In the genomic region with DNA sequence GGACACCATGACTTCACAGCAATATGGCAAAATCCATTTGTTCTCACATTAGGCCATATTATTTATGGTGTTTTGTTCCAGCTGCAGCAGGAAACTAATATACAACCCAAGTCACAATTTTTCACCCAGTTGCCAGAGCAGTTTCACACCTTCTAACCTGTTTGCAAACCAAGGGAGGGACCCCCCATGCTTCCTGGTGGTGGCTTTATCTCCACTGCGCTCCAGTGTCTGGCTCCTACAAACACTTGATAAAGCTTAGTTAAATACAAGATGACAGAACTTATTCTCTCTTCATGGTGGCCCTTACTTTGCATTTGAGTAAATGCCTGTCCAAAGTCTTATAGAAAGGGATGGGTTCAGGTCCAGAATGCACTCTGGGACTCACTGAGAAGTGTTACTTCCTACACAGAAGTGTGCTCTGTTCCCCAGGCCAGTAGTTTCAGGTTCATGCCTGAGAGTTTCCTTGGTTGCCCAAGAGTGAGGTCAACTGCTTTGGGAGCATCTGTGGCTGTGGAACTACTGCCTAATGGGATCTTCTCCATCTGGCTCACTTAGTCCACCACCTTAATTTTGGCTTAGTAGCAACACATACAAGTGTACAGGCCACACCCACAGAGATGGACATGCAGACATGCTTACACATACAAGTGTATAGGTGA, we compare ENCODE assay signal across 19 mouse cellular contexts.
DNase-seq lines count a peak whose midpoint lies in the region; ATAC-seq and TF ChIP-seq lines count a peak whose summit lies in the region.
"Had no signal": no experiment of that assay in that cellular context is flagged by ENCODE, and none has a peak within 500 bp of the region (broad histone marks: within the 10 kb centered on the region; RNA-seq: fewer than 3 reads in every experiment).

No protein-coding gene starts in this region.

- DNase-seq in adrenal gland, postnatal 14 days = peak; percentile 19
- no peak for DNase-seq in adrenal gland, postnatal 36 days
- peak; percentile 33 for DNase-seq in liver, adult 2 months (ENCODE audit: extremely low read depth, low read depth, low spot score)
- no peak for DNase-seq in liver, embryonic 11.5 days (ENCODE audit: low spot score)
- DNase-seq in gastrocnemius, postnatal 25 days = no peak
- DNase-seq in cerebellum, adult 9-11 months = no peak
- DNase-seq: cerebellum, postnatal 25 days; gastrocnemius, postnatal 36 days; heart, postnatal 4 days; lung, adult 2 months; midbrain, embryonic 14.5 days; thymus, adult 18-20 months had no signal

- no peak overlapping the region for H3K4me3 ChIP-seq in liver, adult 2 months (ENCODE audit: insufficient read depth, low read depth, low read length)
- no peak overlapping the region for H3K4me3 ChIP-seq in liver, embryonic 11.5 days (ENCODE audit: low read depth, low read length)
- H3K4me3 ChIP-seq in limb, embryonic 15.5 days = no peak overlapping the region
- H3K4me3 ChIP-seq in stomach, embryonic 16.5 days (replicated peaks; ENCODE audit: low read length) = no peak overlapping the region
- H3K4me3 ChIP-seq: embryonic facial prominence, embryonic 15.5 days; heart, embryonic 12.5 days; limb, embryonic 13.5 days; myocyte had no signal

- no peak overlapping the region for H3K27ac ChIP-seq in liver, adult 2 months (replicated peaks; ENCODE audit: insufficient read depth, low read depth, low read length)
- H3K27ac ChIP-seq in liver, embryonic 11.5 days (ENCODE audit: low read depth, low read length) = no peak overlapping the region
- 0 out of 2 replicates have a peak overlapping the region, but pooled peaks have one; percentile 27 for H3K27ac ChIP-seq in limb, embryonic 15.5 days
- peak overlapping the region; percentile 42 for H3K27ac ChIP-seq in stomach, embryonic 16.5 days (ENCODE audit: low read length)
- H3K27ac ChIP-seq: embryonic facial prominence, embryonic 15.5 days; limb, embryonic 13.5 days had no signal

- no peak for TF ChIP-seq POLR2A in liver, adult 2 months (IDR thresholded peaks at IDR 0.05; ENCODE audit: extremely low read depth, insufficient read depth, low read length)

- TF ChIP-seq CTCF in liver, adult 2 months (IDR thresholded peaks at IDR 0.05; ENCODE audit: low read depth, low read length) = no peak

- no peaks in the 10 kb centered on the region for H3K27me3 ChIP-seq in liver, adult 2 months (ENCODE audit: control insufficient read depth, insufficient read depth, low read length)
- no peaks in the 10 kb centered on the region for H3K27me3 ChIP-seq in liver, embryonic 11.5 days (replicated peaks; ENCODE audit: control insufficient read depth, insufficient read depth, low read length)
- no peaks in the 10 kb centered on the region for H3K27me3 ChIP-seq in limb, embryonic 15.5 days
- H3K27me3 ChIP-seq in stomach, embryonic 16.5 days (ENCODE audit: control insufficient read depth, insufficient read depth, low read length) = no peaks in the 10 kb centered on the region
- H3K27me3 ChIP-seq: embryonic facial prominence, embryonic 15.5 days; heart, embryonic 12.5 days; limb, embryonic 13.5 days had no signal

- H3K4me1 ChIP-seq in liver, adult 2 months (ENCODE audit: control insufficient read depth, insufficient read depth, low read length) = no peaks in the 10 kb centered on the region
- no peaks in the 10 kb centered on the region for H3K4me1 ChIP-seq in liver, embryonic 11.5 days (replicated peaks; ENCODE audit: control insufficient read depth, insufficient read depth, low read length)
- H3K4me1 ChIP-seq in limb, embryonic 15.5 days = 0 out of 2 replicates have a peak, but pooled peaks cover 3% of the 10 kb centered on the region
- 0 out of 2 replicates have a peak, but pooled peaks cover 3% of the 10 kb centered on the region for H3K4me1 ChIP-seq in stomach, embryonic 16.5 days (ENCODE audit: control insufficient read depth, insufficient read depth, low read length)
- H3K4me1 ChIP-seq: embryonic facial prominence, embryonic 15.5 days; heart, embryonic 12.5 days; limb, embryonic 13.5 days had no signal

- 91% methylated on average over 1 of the region's 1 CpGs for WGBS in liver, adult 2 months
- 67% methylated on average over 1 of the region's 1 CpGs for WGBS in liver, embryonic 11.5 days
- 85% methylated on average over 1 of the region's 1 CpGs for WGBS in limb, embryonic 15.5 days
- WGBS in stomach, embryonic 16.5 days = 64% methylated on average over 1 of the region's 1 CpGs

- ATAC-seq in liver, embryonic 11.5 days (replicated peaks; ENCODE audit: low FRiP score) = no peak
- no peak for ATAC-seq in limb, embryonic 15.5 days (ENCODE audit: insufficient number of reproducible peaks, low FRiP score, low TSS enrichment, low read depth)
- ATAC-seq in stomach, embryonic 16.5 days (ENCODE audit: insufficient read depth, low FRiP score) = peak; percentile 31; the same call in 1 of the 2 replicates
- ATAC-seq: forebrain, embryonic 16.5 days had no signal

- H3K9ac ChIP-seq in liver, adult 2 months (ENCODE audit: low read depth, low read length) = no peak overlapping the region
- no peak overlapping the region for H3K9ac ChIP-seq in liver, embryonic 11.5 days (ENCODE audit: low read depth, low read length)
- H3K9ac ChIP-seq in limb, embryonic 15.5 days = no peak overlapping the region
- no peak overlapping the region for H3K9ac ChIP-seq in stomach, embryonic 16.5 days (ENCODE audit: low read length)
- H3K9ac ChIP-seq: embryonic facial prominence, embryonic 15.5 days; heart, embryonic 12.5 days; limb, embryonic 13.5 days had no signal

- no peak overlapping the region for H3K4me2 ChIP-seq in liver, embryonic 11.5 days
- H3K4me2 ChIP-seq in limb, embryonic 15.5 days = no peak overlapping the region
- no peak overlapping the region for H3K4me2 ChIP-seq in stomach, embryonic 16.5 days (ENCODE audit: low read depth, low read length)
- H3K4me2 ChIP-seq: embryonic facial prominence, embryonic 15.5 days; heart, embryonic 12.5 days; limb, embryonic 13.5 days had no signal

- no peaks in the 10 kb centered on the region for H3K36me3 ChIP-seq in liver, adult 2 months (ENCODE audit: control insufficient read depth, insufficient read depth, low read length)
- H3K36me3 ChIP-seq in liver, embryonic 11.5 days (ENCODE audit: control insufficient read depth, insufficient read depth, low read length) = no peaks in the 10 kb centered on the region
- no peaks in the 10 kb centered on the region for H3K36me3 ChIP-seq in limb, embryonic 15.5 days
- no peaks in the 10 kb centered on the region for H3K36me3 ChIP-seq in stomach, embryonic 16.5 days (ENCODE audit: control insufficient read depth, insufficient read depth, low read length)
- H3K36me3 ChIP-seq: embryonic facial prominence, embryonic 15.5 days; heart, embryonic 12.5 days; limb, embryonic 13.5 days had no signal

- no peaks in the 10 kb centered on the region for H3K79me2 ChIP-seq in liver, adult 2 months (ENCODE audit: control insufficient read depth, insufficient read depth, low read length)

- no peaks in the 10 kb centered on the region for H3K9me3 ChIP-seq in liver, embryonic 11.5 days (ENCODE audit: control insufficient read depth, low read length)
- H3K9me3 ChIP-seq in limb, embryonic 15.5 days = no peaks in the 10 kb centered on the region
- no peaks in the 10 kb centered on the region for H3K9me3 ChIP-seq in stomach, embryonic 16.5 days (replicated peaks; ENCODE audit: control insufficient read depth, low read length)
- H3K9me3 ChIP-seq: embryonic facial prominence, embryonic 15.5 days; heart, embryonic 12.5 days; limb, embryonic 13.5 days had no signal

Comparison
In these comparisons a context has a peak if more than half of its experiments do, and no peak if none do; other contexts are left out.
1. DNase-seq: peak in adrenal gland, postnatal 14 days (single experiment) and liver, adult 2 months (single experiment); none in adrenal gland, postnatal 36 days (0 of 2), liver, embryonic 11.5 days (single experiment), gastrocnemius, postnatal 25 days (single experiment) and cerebellum, adult 9-11 months (single experiment).
2. H3K27ac ChIP-seq: peak in limb, embryonic 15.5 days (single experiment) and stomach, embryonic 16.5 days (single experiment); none in liver, adult 2 months (single experiment) and liver, embryonic 11.5 days (single experiment).